Mouse (Mus musculus) embryo, embryonic 9.5 days (tissue): ENCODE measurements around the gene Mettl9.

Source experiments
- DNase-seq: peaks from one replicate; pipeline ENCODE4 v3.0.0-alpha.2; 2017; ENCODE audit errors: extremely low spot score

Mettl9 gene

DNA sequence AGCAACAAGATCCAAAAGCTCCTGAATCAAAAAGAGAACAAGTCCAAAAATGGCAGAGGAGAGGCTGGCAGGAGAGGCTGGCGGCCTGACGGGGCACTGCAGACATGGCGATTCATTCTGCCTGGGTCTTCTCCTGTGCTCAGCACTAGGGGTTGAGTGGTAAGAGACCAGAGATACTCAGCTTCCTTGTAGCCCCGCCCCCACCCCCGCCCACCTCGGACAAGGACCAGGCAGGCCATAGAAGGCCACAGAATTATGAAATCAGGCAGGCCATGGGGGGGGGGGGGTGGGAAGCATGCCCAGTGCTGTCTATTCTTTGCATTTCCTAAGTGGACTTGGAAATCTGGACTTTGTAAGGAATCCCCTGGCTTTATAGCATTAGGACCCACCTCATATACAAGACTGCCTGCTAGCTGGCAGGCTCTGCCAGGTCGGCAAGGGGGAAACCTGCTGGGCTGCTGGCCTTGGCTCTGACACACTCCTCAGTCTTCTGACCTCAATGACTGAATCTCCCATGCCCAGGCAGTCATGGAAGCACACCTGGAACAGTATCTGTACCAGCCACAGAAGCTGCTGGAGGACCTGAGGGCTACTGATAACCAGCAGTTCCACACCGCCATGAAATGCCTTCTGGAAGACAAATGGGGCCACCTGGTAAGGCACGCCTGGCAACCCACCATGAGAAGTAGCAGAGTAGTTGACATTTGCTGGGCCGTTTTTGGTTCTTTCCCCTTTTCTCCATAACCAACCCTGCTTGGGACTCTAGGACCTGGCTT, 64.6 kb downstream of the Mettl9 start:
- DNase-seq: no peak

DNA sequence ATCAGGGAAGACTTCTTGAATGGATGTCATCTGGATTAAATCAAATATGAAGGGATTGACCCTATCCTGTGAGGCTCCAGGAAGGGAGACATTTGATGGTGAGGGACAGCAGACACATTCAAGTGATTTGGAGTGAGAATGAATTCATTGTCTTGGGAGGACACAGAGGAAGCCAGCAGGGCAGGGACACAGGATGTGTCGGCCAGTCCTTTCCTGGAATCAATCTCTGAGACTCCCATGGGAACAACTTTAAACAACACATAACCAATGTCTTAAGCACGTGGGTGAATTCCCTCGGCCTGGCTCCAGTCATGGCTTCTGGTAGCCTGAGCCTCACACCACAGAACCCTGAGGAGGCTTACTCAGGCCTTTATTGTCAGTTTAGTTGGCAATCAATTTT, 73.6 kb downstream of the Mettl9 start:
- DNase-seq: no peak

DNA sequence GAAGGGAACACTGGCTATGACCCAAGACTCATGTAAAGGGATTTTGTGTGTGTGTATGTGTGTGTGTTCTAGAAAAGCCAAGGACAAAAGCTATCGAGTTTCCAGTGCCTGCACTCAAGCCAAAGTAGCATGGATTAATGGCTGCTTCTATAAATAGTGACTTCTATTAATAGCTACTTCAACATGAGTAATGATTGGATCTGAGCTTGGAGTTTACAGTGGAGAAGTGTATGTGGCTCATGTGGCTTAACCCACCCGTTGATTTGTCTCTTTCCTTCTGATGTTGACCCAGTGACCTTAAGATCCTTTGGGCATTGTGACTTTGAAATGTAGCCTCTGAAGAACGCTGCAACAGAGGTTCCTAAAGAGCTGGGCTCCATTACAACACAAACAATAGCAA, 77.1 kb downstream of the Mettl9 start:
- no peak for DNase-seq

DNA sequence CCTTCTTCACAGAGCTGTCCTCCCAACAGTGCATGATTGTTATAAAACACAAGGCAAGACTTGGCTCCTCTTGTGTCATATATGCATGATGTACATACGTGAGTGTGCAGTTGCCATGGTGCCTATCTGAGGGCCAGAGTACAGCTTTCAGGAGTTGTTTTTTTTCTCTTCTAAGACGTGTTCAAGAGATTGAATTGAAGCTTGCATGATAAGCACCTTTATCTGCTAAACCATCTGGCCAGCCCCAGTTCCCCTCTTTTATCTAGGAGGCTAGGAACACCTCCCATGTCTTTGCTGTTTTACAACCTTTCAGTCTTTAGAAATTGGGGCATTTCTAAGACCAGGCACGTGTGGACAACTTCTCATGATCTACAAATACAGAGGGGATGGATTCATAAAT, 77.5 kb downstream of the Mettl9 start:
- DNase-seq: no peak

DNA sequence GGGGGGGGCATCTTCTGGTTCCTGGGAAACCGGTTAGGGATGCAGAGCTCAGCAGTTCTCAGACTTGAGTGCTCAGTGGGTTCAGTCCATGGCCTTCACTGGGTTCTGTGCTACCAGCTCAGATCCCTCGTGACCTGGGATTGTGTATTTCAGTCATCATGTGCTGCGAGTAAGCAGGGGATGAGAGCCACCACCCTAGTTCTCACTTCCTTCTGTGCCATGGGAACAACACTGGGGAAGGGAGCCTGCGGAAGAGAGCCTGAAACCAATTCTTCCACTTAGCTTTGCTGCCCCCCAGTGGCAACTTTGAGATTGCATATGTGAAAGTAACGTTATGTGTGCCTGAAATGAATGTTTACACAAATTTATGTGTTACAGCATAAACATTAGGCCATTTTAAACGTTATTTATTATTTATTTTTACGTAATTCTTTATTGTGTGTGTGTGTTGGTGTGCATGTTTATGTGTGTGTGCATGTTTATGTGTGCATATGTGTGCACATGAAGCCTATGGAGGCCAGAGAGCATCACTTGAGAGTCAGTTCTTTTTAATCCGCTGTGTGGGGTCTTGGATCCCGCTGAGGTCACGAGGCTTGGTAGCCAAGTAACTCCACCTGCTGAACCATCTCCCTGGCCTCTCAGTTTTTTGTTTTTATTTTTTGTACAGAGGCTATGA, 86.0 kb downstream of the Mettl9 start:
- DNase-seq: peak; percentile 71
